Mouse (Mus musculus) G1E (cell line): Measurements from ENCODE around the gene Pde6d. TPM values are rescaled to one million over a fixed set of nuclear protein-coding genes. Genes with fewer than 3 reads are reported as not detected.

Experiments
- ATAC-seq: 2 replicates; pipeline ENCODE4 v1.8.0; 2016; ENCODE audit warnings: mild to moderate bottlenecking; ENCODE audit not compliant: insufficient number of reproducible peaks, poor library complexity, low FRiP score, severe bottlenecking; ENCODE audit errors: extremely low read depth
- DNase-seq: peaks from one replicate; pipeline ENCODE4 v3.0.0; 2012; ENCODE audit warnings: low spot score
- H3K27me3 ChIP-seq: 2 replicates; pipeline ENCODE4 v1.6.1; 2012; ENCODE audit warnings: mild to moderate bottlenecking, low read length, inconsistent platforms; ENCODE audit not compliant: insufficient read depth
- H3K36me3 ChIP-seq: replicated peaks from 2 replicates; pipeline ENCODE3; 2012; ENCODE audit warnings: mild to moderate bottlenecking, inconsistent platforms
- H3K4me1 ChIP-seq: 2 replicates; pipeline ENCODE4 v1.6.1; 2012; ENCODE audit warnings: low read depth, low read length, inconsistent platforms, mixed read lengths; ENCODE audit not compliant: insufficient read depth
- H3K4me3 ChIP-seq: 2 replicates; pipeline ENCODE4 v1.5.1; 2012; ENCODE audit warnings: low read depth, mild to moderate bottlenecking, inconsistent platforms, low read length, moderate library complexity, mixed read lengths
- H3K9me3 ChIP-seq: replicated peaks from 2 replicates; pipeline ENCODE4 v1.6.1; 2012; ENCODE audit warnings: inconsistent platforms
- CTCF ChIP-seq: IDR thresholded peaks from 2 replicates; pipeline ENCODE4 v1.5.1; 2012; ENCODE audit warnings: low read depth, low read length, inconsistent platforms, mixed read lengths
- GATA1 ChIP-seq: IDR thresholded peaks from 2 replicates; pipeline ENCODE4 v1.6.1; 2012; ENCODE audit warnings: borderline replicate concordance, low read length, inconsistent platforms, mixed read lengths
- GATA2 ChIP-seq: IDR thresholded peaks from 2 replicates; pipeline ENCODE4 v1.6.1; 2012; ENCODE audit warnings: low read depth, low read length, inconsistent platforms, borderline replicate concordance
- POLR2AphosphoS5 ChIP-seq: IDR thresholded peaks from 2 replicates; pipeline ENCODE4 v1.6.1; 2012; ENCODE audit warnings: low read depth, low read length, inconsistent platforms; ENCODE audit not compliant: insufficient replicate concordance
- TAL1 ChIP-seq: conservative IDR thresholded peaks from 2 replicates; pipeline ENCODE4 v1.6.1; 2012; ENCODE audit warnings: low read depth, low read length, inconsistent platforms, mixed read lengths
- polyA plus RNA-seq: library from polyadenylated mRNA; stranded (reverse); fragments of >175 nt; gene quantifications from 2 replicates; pipeline ENCODE4 v1.2.3, GENCODE M21; 2012
- total RNA-seq, 2 experiments: library from RNA; stranded (forward) in 1 of 2; stranded (reverse) in 1 of 2; fragments of 200-1000 nt in 1 of 2; fragments of >200 nt in 1 of 2; fragmentation: Nextera tagmentation in 1 of 2; gene quantifications; 2 replicates each; pipeline ENCODE4 v1.2.3; 2014 to 2017

Pde6d gene
- total and polyA plus RNA-seq, 3 experiments = 21.8 to 82.7 (median 72.3) TPM

DNA sequence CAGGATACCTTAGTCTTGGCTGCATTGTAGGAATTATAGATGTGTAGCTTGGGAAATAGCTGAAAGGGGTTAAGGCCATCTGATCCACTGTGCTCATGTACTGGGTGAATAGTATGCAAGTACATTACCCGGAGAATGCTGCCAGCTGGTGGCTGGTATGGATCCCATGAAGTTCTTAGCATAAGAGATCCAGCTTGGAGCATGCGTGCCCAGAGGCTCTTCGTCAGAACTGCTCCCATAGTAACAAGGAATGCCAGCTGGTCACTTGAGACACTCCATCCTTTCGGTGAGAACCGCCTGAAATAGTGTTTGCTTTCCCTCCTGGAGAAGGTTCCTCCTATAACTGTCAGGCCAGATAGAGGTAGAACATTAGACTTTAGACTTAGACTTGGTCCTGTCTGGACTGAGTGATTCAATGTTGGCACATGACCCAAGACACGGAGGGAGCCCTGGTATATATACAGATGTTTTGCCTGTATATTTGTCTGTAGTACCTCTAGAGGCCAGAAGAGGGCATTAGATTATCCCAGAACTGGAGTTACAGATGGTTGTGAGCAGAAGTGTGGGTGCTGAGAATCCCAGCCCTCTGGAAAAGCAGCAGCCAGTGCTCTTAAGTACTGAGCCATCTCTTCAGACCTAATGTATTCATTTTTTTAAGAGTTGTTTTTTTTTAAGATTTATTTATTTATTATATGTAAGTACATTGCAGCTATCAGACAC, 48.9 kb downstream of the Pde6d start:
- H3K27me3 ChIP-seq = no peaks in the 10 kb centered on the region
- peaks cover 40% of the 10 kb centered on the region for H3K4me1 ChIP-seq
- TF ChIP-seq GATA2 (no peak), TAL1 (no peak), POLR2AphosphoS5 (peak; percentile 91; the same call in 1 of the 2 replicates), CTCF (peak; percentile 42; the same call in 1 of the 2 replicates), GATA1 (no peak)
- peaks cover 44% of the 10 kb centered on the region for H3K36me3 ChIP-seq
- H3K9me3 ChIP-seq = peaks cover 6% of the 10 kb centered on the region
- no peak overlapping the region for H3K4me3 ChIP-seq
- DNase-seq = no peak
- no peak for ATAC-seq

DNA sequence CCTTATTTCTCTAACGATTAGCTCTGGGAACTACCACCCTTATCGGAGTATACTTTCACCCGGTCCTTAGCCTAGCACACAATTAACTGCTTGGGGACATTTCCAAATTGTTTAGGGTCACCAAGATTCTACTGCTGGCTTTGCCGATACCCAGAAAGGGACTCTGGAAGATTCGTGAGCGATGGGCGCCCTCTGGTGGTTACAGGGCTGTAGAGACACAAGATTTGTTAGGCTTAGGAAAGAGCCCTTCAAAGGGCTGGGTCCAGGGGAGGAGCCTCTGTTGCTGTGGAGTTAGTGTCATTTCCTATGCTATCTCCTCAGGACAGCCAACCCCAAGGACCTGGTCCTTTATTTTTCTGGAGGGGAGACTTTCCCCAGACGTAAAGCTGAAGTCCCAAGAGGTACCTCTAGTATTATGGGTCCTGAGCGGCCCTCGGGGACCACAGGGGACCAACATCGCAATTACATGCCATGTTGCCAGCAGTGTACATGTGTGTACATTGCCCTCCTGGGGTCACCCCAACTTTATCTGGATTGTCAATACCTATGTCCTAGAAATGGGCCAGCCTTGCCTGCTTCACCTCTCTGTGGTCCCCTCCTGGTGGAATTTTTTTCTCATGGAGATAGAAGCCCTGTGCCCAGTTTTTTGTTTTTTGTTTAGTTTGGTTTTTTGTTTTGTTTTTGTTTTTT, 49.9 kb downstream of the Pde6d start:
- Histone ChIP-seq H3K27me3 (no peaks in the 10 kb centered on the region), H3K4me3 (no peak overlapping the region), H3K36me3 (peaks cover 55% of the 10 kb centered on the region), H3K4me1 (peaks cover 38% of the 10 kb centered on the region), H3K9me3 (peaks cover 6% of the 10 kb centered on the region)
- ATAC-seq (peak; percentile 47), DNase-seq (peak; percentile 87)
- TF ChIP-seq POLR2AphosphoS5 (no peak; the same call in 1 of the 2 replicates), CTCF (peak; percentile 86)

DNA sequence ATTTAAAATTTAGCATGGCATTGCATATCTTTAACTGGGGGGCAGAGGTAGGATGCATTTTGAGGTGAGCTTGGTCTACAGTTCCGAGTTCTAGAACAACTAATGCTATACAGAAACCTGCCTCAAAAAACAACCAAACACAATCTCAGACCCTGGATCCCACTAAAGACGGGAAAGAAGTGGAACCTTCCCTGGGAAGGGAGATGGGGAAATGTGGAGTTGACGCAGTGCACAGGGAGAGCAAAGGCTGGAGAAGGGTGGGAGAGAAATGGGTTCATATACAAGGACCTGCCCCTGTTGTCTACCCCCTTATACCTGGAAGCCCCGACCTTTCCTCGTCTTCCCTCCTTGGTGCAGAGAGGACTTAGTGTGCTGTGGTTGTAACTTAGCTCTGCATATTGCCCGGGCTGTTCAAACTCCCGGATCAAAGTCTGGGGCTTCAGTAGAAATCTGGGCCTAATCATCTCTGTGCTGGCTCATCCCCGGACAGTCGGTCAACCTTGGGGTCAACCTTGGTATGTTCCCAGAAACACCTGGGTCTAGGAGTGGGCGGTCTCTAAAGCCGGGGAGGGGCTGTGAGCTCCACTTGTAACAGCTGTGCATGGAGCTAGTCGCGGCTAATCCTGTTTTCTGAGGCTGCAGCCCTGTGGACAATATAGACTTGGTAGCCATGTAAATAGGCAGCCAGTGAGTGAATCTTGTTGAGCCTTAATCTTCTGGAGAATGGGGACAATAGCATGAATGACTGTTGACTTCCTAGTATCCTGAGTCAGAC, 50.7 kb downstream of the Pde6d start:
- Histone ChIP-seq H3K27me3 (no peaks in the 10 kb centered on the region), H3K4me3 (no peak overlapping the region; the same call in 1 of the 2 replicates), H3K9me3 (peaks cover 6% of the 10 kb centered on the region), H3K36me3 (peaks cover 58% of the 10 kb centered on the region), H3K4me1 (peaks cover 38% of the 10 kb centered on the region)
- ATAC-seq (peak; percentile 16), DNase-seq (peak; percentile 28)
- TF ChIP-seq TAL1 (no peak), POLR2AphosphoS5 (peak; percentile 86; the same call in 1 of the 2 replicates), GATA1 (no peak), GATA2 (no peak), CTCF (no peak)

DNA sequence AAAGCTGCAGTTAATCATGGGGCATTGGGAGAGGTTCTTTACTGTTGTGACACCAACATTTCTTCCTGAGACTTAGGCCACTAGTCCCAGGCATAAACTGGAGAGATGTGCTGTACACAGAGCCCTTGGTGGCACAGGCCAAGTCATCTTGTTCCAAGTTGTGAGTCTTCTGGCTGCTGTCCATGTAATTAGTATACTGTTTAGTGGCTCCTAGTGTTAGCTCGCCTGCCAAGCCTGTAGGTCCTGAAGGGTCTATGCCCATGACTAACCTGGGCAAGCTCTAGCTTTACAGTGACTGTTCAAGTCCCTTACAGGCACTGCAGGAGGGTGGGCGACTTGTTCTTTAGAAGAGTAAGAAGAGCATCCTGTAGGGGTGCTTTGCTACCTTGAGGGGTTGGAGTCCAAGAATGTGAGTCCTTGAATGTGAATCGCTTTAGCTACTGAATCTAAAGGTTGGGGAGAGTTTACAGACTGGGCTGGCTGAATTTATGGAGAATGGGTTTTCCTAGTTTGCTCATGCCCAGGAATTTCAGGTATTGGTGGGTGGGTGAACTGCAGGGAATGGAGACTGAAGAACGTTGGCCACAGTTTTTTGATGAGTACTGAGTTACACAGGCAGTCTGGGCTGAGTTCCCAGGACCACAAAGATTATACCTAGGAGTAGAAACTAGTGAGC, 51.4 kb downstream of the Pde6d start:
- Histone ChIP-seq H3K4me1 (peaks cover 39% of the 10 kb centered on the region), H3K27me3 (no peaks in the 10 kb centered on the region), H3K36me3 (peaks cover 58% of the 10 kb centered on the region), H3K9me3 (peaks cover 6% of the 10 kb centered on the region), H3K4me3 (no peak overlapping the region; the same call in 1 of the 2 replicates)
- ATAC-seq (no peak), DNase-seq (no peak)
- TF ChIP-seq TAL1 (no peak), POLR2AphosphoS5 (peak; percentile 59; the same call in 1 of the 2 replicates), GATA2 (no peak), GATA1 (no peak), CTCF (no peak)

DNA sequence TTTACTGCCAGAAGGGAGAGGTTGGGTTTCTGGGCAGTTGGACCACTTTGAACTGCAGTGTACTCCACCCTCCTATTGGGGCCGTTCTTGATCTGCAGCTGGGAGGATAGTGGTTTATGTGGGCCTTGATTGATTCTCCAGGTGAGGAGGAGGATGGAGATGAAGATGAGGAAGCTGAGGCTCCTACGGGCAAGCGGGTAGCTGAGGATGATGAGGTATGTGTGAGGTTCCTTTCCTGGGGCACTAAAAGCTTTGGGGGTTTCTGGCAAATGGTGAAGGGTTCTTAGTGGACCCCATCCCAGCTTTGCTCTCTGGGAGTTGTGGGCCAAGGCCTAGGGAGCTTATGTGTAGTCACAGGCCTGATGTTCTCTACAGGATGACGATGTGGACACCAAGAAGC, 52.8 kb downstream of the Pde6d start:
- H3K27me3 ChIP-seq = no peaks in the 10 kb centered on the region
- H3K4me1 ChIP-seq = peaks cover 52% of the 10 kb centered on the region
- no peak for TF ChIP-seq GATA1
- no peak for TF ChIP-seq GATA2
- no peak for TF ChIP-seq POLR2AphosphoS5
- TF ChIP-seq CTCF = no peak
- TF ChIP-seq TAL1 = no peak
- no peak for DNase-seq
- H3K4me3 ChIP-seq = peak overlapping the region; percentile 90
- peaks cover 56% of the 10 kb centered on the region for H3K36me3 ChIP-seq
- no peak for ATAC-seq
- H3K9me3 ChIP-seq = peaks cover 6% of the 10 kb centered on the region
